Mouse (Mus musculus) olfactory bulb, adult 2 months (tissue): ENCODE results near the gene 1700024P04Rik. TPM values are rescaled to one million over a fixed set of nuclear protein-coding genes. Genes with fewer than 3 reads are reported as not detected.
"Not testable (repeated sequence)": the region's sequence is repeated elsewhere in the genome, so short reads cannot be mapped to it uniquely, and the experiment has no call there.

ENCODE experiments used
- H3K27ac ChIP-seq: fragments of 200-500 bp; 2 replicates; pipeline ENCODE4 v1.5.1; 2012; ENCODE audit warnings: low read depth, low read length; ENCODE audit not compliant: insufficient read depth
- H3K4me1 ChIP-seq: fragments of 200-500 bp; 2 replicates; pipeline ENCODE4 v1.6.1; 2012; ENCODE audit warnings: low read length; ENCODE audit not compliant: control insufficient read depth, insufficient read depth
- H3K4me3 ChIP-seq: fragments of 200-500 bp; 2 replicates; pipeline ENCODE4 v1.5.1; 2012; ENCODE audit warnings: mild to moderate bottlenecking, low read depth, low read length, moderate library complexity; ENCODE audit not compliant: insufficient read depth
- CTCF ChIP-seq: fragments of 200-500 bp; IDR thresholded peaks from 2 replicates; pipeline ENCODE4 v1.5.1; 2012; ENCODE audit warnings: low read depth, mild to moderate bottlenecking, low read length, moderate library complexity; ENCODE audit not compliant: insufficient read depth
- POLR2A ChIP-seq: fragments of 200-500 bp; IDR thresholded peaks from 2 replicates; pipeline ENCODE4 v1.6.1; 2012; ENCODE audit warnings: mild to moderate bottlenecking, low read depth, low read length, moderate library complexity; ENCODE audit not compliant: insufficient read depth
- WGBS: fragments of 180-500 bp; shearing (Covaris S2); methylation state at CpG from one replicate; pipeline ENCODE4 v1.1.7; 2018; 5-methylcytosine and 5-hydroxymethylcytosine counted together
- polyA plus RNA-seq: library from polyadenylated mRNA; stranded (reverse); fragments of >200 nt; gene quantifications from 2 replicates; pipeline ENCODE4 v1.2.4, GENCODE M21; 2012; ENCODE audit warnings: low replicate concordance; ENCODE audit not compliant: missing spikeins, insufficient read depth, insufficient read length

1700024P04Rik gene
- polyA plus RNA-seq, 1 experiment = not detected

DNA sequence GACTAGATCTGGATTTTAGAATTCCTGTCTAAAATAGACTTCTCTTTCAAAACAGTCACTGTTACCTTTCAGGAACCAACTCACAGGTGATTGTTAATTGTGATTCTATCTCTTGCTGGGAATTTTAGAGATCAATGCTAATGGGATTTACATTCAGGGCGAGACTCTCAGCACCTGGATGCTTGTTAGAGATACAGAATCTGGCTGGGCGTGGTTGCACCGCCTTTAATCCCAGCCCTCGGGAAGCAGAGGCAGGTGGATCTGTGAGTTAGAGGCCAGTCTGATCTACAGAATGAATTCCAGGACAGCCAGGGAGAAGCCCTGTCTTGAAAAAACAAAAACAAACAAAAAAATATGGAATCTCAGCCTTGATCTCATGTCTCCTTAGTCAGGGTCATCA lies 32.3 kb upstream of the 1700024P04Rik start:
- TF ChIP-seq CTCF (no peak), POLR2A (no peak)
- WGBS = 86% methylated on average over 4 of the region's 4 CpGs
- no peak overlapping the region for H3K27ac ChIP-seq
- no peak overlapping the region for H3K4me3 ChIP-seq
- H3K4me1 ChIP-seq = peaks cover 3% of the 10 kb centered on the region; the same call in 1 of the 2 replicates

DNA sequence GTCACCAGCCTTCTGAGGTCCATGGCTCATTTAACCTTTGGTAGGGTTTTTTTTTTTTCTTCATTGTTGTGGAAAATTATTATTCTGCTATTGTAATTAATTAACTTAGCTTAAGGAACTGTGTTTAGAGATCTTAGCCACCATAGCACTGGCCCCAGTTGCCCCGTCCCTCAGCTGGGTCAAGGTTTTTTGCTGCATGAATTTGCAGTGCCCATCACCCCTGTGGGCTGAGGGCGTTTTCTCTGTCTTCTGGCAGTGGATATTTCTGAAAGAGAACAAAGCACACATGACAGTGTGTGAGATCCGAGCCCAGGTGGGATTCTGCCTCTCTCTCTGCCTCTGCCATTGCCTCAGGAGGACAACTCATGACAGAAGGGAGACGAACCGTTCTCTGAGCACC lies 28.5 kb upstream of the 1700024P04Rik start:
- H3K4me1 ChIP-seq = no peaks in the 10 kb centered on the region
- WGBS = 92% methylated on average over 5 of the region's 5 CpGs
- no peak overlapping the region for H3K4me3 ChIP-seq
- no peak overlapping the region for H3K27ac ChIP-seq
- TF ChIP-seq POLR2A = no peak
- TF ChIP-seq CTCF = no peak

DNA sequence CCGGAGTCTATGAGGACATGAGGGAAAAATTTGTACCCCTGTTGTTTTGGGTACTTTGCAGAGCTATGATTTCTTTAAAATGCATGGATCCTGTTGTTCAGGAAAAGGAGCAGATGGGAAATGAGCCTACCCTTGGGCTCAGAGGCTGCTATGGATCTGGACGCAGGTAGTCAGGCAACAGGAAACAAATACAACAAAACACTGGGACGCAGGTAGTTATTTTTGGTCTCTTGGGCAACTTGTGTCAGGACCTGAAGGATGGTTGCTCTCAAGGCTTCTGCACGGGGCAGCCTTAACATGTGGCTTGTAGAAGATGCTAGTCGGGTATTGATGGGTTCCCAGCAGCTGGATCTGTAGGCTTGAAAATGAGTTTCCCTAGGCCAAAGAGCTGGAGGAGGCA lies 23.6 kb upstream of the 1700024P04Rik start:
- Histone ChIP-seq H3K4me3 (no peak overlapping the region), H3K27ac (no peak overlapping the region), H3K4me1 (no peaks in the 10 kb centered on the region)
- no peak for TF ChIP-seq POLR2A
- TF ChIP-seq CTCF = no peak
- 94% methylated on average over 5 of the region's 5 CpGs for WGBS

DNA sequence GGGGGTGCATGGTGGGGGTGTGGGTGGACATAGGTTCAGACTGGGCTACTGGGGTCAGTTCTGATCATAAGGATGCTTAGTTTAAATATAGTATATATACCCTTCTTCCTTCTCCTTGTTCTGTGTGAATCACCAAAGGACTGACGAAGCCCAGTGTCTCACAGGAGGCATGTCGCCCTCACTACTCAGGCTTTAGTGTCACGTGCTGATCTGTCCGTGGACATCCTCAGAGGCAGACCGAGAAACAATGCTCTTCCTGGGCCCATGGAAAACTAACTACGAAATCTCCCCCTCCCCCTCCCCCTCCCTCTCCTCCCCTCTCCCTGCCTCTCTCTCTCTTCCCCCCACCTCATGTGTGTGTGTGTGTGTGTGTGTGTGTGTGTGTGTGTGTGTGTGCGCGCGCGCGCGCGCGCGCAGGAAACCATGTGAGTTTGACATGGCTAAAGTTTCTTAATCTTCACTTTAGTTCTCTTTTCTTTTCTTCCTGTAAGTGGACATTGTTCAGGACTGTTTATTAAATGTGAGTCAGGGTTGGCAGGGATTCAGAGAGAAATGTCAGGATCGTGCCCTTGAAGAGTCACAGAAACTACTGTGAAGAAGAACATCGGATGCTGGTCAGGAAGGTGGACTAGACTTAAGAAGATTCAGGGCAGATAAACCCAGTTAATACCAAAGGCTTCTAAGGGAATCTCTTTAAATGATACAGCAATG lies 22.2 kb upstream of the 1700024P04Rik start:
- TF ChIP-seq CTCF (no peak), POLR2A (no peak)
- Histone ChIP-seq H3K4me1 (no peaks in the 10 kb centered on the region), H3K4me3 (no peak overlapping the region), H3K27ac (no peak overlapping the region)
- WGBS = 89% methylated on average over 17 of the region's 17 CpGs

DNA sequence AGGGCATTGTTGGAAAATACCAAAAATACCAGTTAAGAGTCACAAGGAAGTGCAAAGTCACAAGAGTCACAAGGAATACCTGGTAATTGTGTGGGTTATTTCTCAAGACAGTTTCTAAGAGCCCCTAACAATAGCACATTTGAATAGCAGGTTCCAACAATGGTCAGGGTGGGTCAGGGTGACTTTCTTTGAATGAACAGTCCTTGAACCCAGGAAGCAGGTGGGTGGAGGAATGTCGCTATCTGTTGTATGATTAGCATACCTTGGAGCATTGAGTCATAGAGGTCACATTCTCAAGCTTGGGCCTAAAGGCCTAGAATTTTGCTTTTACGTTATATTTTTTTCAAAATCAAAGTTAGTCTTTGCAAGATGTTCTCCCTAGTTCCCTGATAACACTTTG lies 17.3 kb upstream of the 1700024P04Rik start:
- 97% methylated on average over 2 of the region's 2 CpGs for WGBS
- not testable (repeated sequence) for H3K4me3 ChIP-seq, H3K4me1 ChIP-seq, H3K27ac ChIP-seq

DNA sequence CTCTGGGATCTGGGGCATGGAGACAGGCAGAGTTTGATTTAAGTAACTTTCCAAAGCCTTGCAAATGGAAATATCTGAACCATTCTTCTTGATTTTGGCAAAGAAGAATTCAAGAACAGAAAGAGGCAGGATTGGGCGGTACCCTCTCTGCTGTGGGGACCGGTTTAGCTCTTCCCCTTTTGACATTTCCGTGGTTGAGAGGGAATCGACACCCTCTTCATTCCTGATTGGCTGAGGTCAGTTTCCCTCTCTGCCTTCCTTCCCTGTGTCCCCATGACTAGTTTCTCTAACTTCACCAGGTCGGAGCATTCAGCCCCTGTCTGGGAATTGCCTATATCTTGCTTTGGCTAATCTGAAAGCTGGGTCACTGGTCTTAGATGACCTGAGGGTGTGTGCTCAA lies 12.7 kb upstream of the 1700024P04Rik start:
- WGBS = 60% methylated on average over 5 of the region's 5 CpGs
- no peak overlapping the region for H3K4me3 ChIP-seq
- TF ChIP-seq POLR2A (no peak), CTCF (no peak)
- H3K4me1 ChIP-seq = no peaks in the 10 kb centered on the region
- no peak overlapping the region for H3K27ac ChIP-seq

DNA sequence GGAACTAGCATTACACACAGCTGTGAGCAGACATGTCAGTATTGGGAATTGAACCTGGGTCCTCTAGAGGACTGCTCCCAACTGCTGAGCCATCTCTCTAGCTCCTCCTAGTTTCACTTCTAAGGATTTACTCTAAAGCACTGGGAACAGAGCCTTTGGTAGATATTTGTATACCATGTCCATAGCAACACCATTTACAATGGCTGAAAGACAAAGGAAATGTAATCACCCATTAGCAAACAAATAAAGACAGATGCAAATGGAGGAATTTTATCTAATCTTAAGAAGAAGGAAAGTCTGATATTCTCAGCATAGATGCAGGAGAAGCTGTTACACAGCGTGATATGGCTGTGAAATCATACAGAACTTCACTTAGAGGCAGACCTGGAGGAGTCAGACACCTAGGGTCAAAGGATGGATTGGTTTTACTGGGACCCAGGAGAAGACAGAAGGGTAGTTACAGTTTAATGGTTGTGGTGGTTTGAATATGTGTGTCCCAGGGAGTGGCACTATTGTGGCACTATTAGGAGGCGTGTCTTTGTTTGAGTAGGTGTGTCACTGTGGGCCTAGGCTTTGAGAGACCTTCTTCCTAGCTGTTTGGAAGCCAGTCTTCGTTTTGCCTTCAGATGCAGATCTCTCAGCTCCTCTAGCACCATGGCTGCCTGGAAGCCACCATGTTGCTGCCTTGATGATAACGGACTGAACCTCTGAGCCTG lies 7.1 kb downstream of the 1700024P04Rik start:
- TF ChIP-seq POLR2A (no peak), CTCF (no peak)
- 91% methylated on average over 4 of the region's 4 CpGs for WGBS
- H3K4me3 ChIP-seq = no peak overlapping the region
- H3K4me1 ChIP-seq = no peaks in the 10 kb centered on the region
- H3K27ac ChIP-seq = no peak overlapping the region

DNA sequence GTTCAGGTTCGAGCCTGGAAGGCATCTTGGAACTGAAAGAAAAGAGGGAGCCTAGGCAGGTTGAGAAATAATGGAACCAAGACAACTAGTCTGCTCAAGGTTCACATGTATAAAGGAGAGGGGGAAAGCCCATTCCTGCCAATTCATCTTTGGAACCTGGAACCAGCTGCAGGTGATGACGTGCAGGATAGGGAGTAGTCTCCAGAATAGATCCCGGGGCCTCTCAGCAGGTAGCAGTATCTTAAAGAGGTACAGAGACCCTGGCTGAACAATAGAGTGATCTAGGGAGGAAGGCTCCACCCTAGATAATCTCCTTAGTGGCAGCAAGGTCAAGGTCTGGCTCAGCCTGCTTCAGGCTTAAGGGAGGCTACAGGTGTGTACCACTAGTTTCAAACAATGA lies 8.3 kb downstream of the 1700024P04Rik start:
- not testable (repeated sequence) for H3K27ac ChIP-seq, H3K4me3 ChIP-seq, H3K4me1 ChIP-seq
- WGBS = 80% methylated on average over 3 of the region's 3 CpGs

DNA sequence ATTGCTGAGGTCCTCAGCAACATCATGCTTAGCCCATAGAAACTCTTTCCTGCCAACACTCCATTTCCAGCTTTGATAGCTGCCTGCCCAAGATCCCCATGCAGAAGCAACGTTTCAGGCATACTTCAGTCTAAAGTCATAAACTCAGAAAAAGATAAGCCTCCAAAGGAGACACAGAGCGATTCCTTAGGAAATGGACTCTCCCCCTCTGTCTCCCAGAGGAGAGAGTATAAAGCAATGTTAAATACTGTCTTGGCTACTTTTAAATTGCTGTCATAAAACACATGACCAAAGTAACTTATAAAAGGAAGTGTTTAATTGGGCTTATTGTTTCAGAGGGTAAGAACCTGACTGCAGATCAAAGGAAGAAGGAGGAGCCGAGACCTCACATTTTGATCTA lies 12.3 kb downstream of the 1700024P04Rik start:
- 91% methylated on average over 3 of the region's 3 CpGs for WGBS
- TF ChIP-seq POLR2A (no peak), CTCF (no peak)
- Histone ChIP-seq H3K4me1 (no peaks in the 10 kb centered on the region), H3K4me3 (no peak overlapping the region), H3K27ac (no peak overlapping the region)
